Mouse (Mus musculus) cerebellum, adult 2 months (tissue): ENCODE results near the gene Msrb1.

ENCODE experiments used
- CTCF ChIP-seq: fragments of 200-500 bp; IDR thresholded peaks from 2 replicates; pipeline ENCODE4 v1.5.1; 2011; ENCODE audit warnings: low read depth, mild to moderate bottlenecking, control low read depth, low read length, moderate library complexity, borderline replicate concordance; ENCODE audit not compliant: insufficient read depth
- POLR2A ChIP-seq: fragments of 200-500 bp; IDR thresholded peaks from 2 replicates; pipeline ENCODE4 v1.6.1; 2011; ENCODE audit warnings: low read length, control low read depth, borderline replicate concordance; ENCODE audit not compliant: insufficient read depth

DNA sequence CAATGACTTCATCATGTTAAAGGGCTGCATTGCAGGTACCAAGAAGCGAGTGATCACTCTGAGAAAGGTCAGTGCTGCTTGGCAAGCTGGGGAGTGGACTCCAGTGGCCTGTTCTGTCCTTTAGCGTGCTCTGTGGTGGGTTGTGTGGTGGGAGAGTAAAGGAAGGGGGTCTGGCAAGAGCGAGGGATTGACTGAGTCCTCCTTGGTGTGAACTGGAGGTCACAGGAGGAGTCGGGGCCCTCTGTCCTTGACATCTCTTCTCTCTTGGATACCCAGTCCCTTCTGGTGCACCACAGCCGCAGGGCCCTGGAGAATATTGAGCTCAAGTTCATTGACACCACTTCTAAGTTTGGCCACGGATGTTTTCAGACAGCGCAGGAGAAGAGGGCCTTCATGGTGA, 996 bp upstream of the Msrb1 start:
- no peak for TF ChIP-seq CTCF
- TF ChIP-seq POLR2A: no peak
